10 mouse cellular contexts compared by ENCODE assay signal in genomic region chr7:45191803-45192363, GRCm38 (mm10). TPM values are rescaled to one million over a fixed set of nuclear protein-coding genes. Genes with fewer than 3 reads are reported as not detected.
DNase-seq lines count a peak whose midpoint lies in the region; ATAC-seq lines count a peak whose summit lies in the region.
"Had no signal": no experiment of that assay in that cellular context is flagged by ENCODE, and none has a peak within 500 bp of the region (broad histone marks: within the 10 kb centered on the region; RNA-seq: fewer than 3 reads in every experiment).

No protein-coding gene starts in this region.

- H3K36me3 ChIP-seq in heart, embryonic 10.5 days, result no peaks in the 10 kb centered on the region
- no peaks in the 10 kb centered on the region for H3K36me3 ChIP-seq in hindbrain, embryonic 16.5 days (ENCODE audit: control insufficient read depth, insufficient read depth, low read length)

- H3K27me3 ChIP-seq in heart, embryonic 10.5 days (ENCODE audit: insufficient read depth, poor library complexity, severe bottlenecking), result peaks cover 79% of the 10 kb centered on the region
- peaks cover 4% of the 10 kb centered on the region; the same call in 1 of the 2 replicates for H3K27me3 ChIP-seq in hindbrain, embryonic 16.5 days (replicated peaks; ENCODE audit: control insufficient read depth, insufficient read depth, low read length)

- H3K27ac ChIP-seq in heart, embryonic 10.5 days, result peak overlapping the region; percentile 37; the same call in 1 of the 2 replicates
- H3K27ac ChIP-seq in hindbrain, embryonic 16.5 days (ENCODE audit: low read depth, low read length), result no peak overlapping the region; the same call in 1 of the 2 replicates

- H3K9ac ChIP-seq in hindbrain, embryonic 16.5 days (ENCODE audit: low read depth, low read length), result no peak overlapping the region

- no peak overlapping the region for H3K4me2 ChIP-seq in hindbrain, embryonic 16.5 days (ENCODE audit: low read length)

- no peak overlapping the region; the same call in 1 of the 2 replicates for H3K4me3 ChIP-seq in heart, embryonic 10.5 days
- H3K4me3 ChIP-seq in hindbrain, embryonic 16.5 days (ENCODE audit: low read length), result no peak overlapping the region

- ATAC-seq in hindbrain, embryonic 16.5 days, result peak; percentile 44; the same call in 1 of the 2 replicates

- H3K4me1 ChIP-seq in heart, embryonic 10.5 days, result peaks cover 47% of the 10 kb centered on the region
- no peaks in the 10 kb centered on the region; the same call in 1 of the 2 replicates for H3K4me1 ChIP-seq in hindbrain, embryonic 16.5 days (ENCODE audit: control insufficient read depth, insufficient read depth, low read depth, low read length)

- DNase-seq in heart, embryonic 10.5 days (ENCODE audit: low spot score), result no peak
- DNase-seq in heart, adult 11 months, result no peak
- DNase-seq in 3T3-L1 (ENCODE audit: low read depth, low spot score), result peak; percentile 61
- DNase-seq in embryo, embryonic 10 days (ENCODE audit: low spot score), result peak; percentile 81
- DNase-seq in frontal cortex, postnatal 25 days (ENCODE audit: low spot score in 2 of 2), result no peak
- no peak for DNase-seq in spleen, postnatal 14 days (ENCODE audit: low spot score in 2 of 2)
- DNase-seq in testis, postnatal 10 days (ENCODE audit: low spot score), result no peak
- DNase-seq: B cell, adult 2 months had no signal

- no peaks in the 10 kb centered on the region for H3K9me3 ChIP-seq in heart, embryonic 10.5 days
- no peaks in the 10 kb centered on the region for H3K9me3 ChIP-seq in hindbrain, embryonic 16.5 days (ENCODE audit: control insufficient read depth, low read length)

- 16% methylated on average over 8 of the region's 8 CpGs for WGBS in heart, embryonic 10.5 days
- 22% methylated on average over 8 of the region's 8 CpGs for WGBS in hindbrain, embryonic 16.5 days

RNA-seq across cellular contexts. Expression of gene Pth2, which starts 11.1 kb away (rescaled TPM):
- 0.41 TPM in 1 of 2 replicates, not detected in the other for polyA plus RNA-seq in heart, embryonic 10.5 days (2016; fragmentation: Nextera tagmentation; extraction: Ambion mirVana)
- polyA plus RNA-seq in hindbrain, embryonic 16.5 days (2015; fragmentation: Nextera tagmentation; extraction: Ambion mirVana), result 0.75 and 1.4 TPM in 2 replicates
- polyA plus RNA-seq: lung, embryonic 16.5 days had no signal

RNA-seq across cellular contexts. Expression of gene Gfy, which starts 12.5 kb away (rescaled TPM):
- polyA plus RNA-seq in heart, embryonic 10.5 days (2016; fragmentation: Nextera tagmentation; extraction: Ambion mirVana), result not detected in 2 replicates
- not detected in 2 replicates for polyA plus RNA-seq in hindbrain, embryonic 16.5 days (2015; fragmentation: Nextera tagmentation; extraction: Ambion mirVana)
- polyA plus RNA-seq: lung, embryonic 16.5 days had no signal

RNA-seq across cellular contexts. Expression of gene Ccdc155, which starts 12.8 kb away (rescaled TPM):
- 0.69 and 0.88 TPM in 2 replicates for polyA plus RNA-seq in heart, embryonic 10.5 days (2016; fragmentation: Nextera tagmentation; extraction: Ambion mirVana)
- 0.54 and 0.65 TPM in 2 replicates for polyA plus RNA-seq in hindbrain, embryonic 16.5 days (2015; fragmentation: Nextera tagmentation; extraction: Ambion mirVana)

RNA-seq across cellular contexts. Expression of gene Dkkl1, which starts 20.1 kb away (rescaled TPM):
- 1.2 and 1.9 TPM in 2 replicates for polyA plus RNA-seq in heart, embryonic 10.5 days (2016; fragmentation: Nextera tagmentation; extraction: Ambion mirVana)
- 13.6 and 18.4 TPM in 2 replicates for polyA plus RNA-seq in hindbrain, embryonic 16.5 days (2015; fragmentation: Nextera tagmentation; extraction: Ambion mirVana)

RNA-seq across cellular contexts. Expression of gene Tead2, which starts 23.7 kb away (rescaled TPM):
- 161 and 210 TPM in 2 replicates for polyA plus RNA-seq in heart, embryonic 10.5 days (2016; fragmentation: Nextera tagmentation; extraction: Ambion mirVana)
- polyA plus RNA-seq in hindbrain, embryonic 16.5 days (2015; fragmentation: Nextera tagmentation; extraction: Ambion mirVana), result 46.9 and 54.1 TPM in 2 replicates

Comparison
In these comparisons a context has a peak if more than half of its experiments do, and no peak if none do; other contexts are left out.
1. DNase-seq: peak in 3T3-L1 (single experiment) and embryo, embryonic 10 days (single experiment); none in heart, embryonic 10.5 days (single experiment), heart, adult 11 months (single experiment), frontal cortex, postnatal 25 days (0 of 2), spleen, postnatal 14 days (0 of 2) and testis, postnatal 10 days (single experiment).